Mouse (Mus musculus): ENCODE measurements at regions not wholly inside any gene's neighbourhood (a gene's known extent, or its start where the extent isn't known, plus 50 kb on each side); places are given as distances from the start of the nearest gene placed in this dataset.

DNA sequence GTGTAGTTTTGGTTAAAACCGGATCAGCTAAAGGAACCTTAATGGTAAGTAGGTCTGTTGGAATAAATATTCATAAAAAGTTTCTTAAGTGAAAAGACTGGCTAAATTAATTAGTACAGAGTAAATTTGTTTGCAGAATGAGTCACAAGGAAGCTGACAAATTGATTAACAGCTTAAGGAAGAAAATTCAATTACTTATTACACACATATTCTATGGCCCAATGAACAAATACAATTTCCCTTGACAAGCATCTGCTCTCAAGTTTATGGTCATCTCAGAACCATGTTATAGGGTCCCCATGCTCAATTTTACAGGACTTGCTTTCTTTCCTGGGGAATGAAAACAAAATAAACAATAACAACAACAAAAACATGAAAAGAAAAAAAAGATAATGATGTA, 231.4 kb upstream of the Frg1 start:
- WGBS (ENCODE audit: insufficient replicate concordance) = 72% methylated on average over 1 of the region's 1 CpGs
- ATAC-seq = no peak
- TF ChIP-seq CTCF (IDR thresholded peaks at IDR 0.05; ENCODE audit: low read depth) (no peak), EP300 (IDR thresholded peaks at IDR 0.05; ENCODE audit: low read depth) (no peak)

DNA sequence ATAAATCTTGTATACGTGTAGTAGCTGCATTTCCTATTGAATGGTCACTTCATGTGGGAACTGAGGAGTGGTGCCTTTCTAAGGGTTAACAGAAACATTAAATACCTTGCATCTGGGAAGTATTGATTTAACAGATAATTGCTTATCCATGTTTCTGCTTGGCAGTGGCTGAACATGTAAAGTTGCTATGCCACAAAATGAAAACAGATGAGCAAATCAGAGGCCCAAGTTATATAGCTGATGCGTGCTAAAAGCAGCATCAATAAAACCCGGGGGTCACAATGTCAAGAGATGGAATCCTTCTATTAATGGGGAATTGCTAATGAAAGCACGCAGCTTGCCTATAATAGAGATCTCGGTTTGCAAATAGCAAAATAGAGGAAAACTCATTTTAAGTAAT, 227.8 kb upstream of the Frg1 start:
- H3K27ac ChIP-seq (ENCODE audit: low read depth) = no peak overlapping the region
- H3K27me3 ChIP-seq (ENCODE audit: insufficient read depth, low read length) = no peaks in the 10 kb centered on the region
- H3K4me2 ChIP-seq (ENCODE audit: low read depth, low read length) = no peak overlapping the region
- no peak overlapping the region for H3K9ac ChIP-seq (replicated peaks)
- TF ChIP-seq EP300 (IDR thresholded peaks at IDR 0.05; ENCODE audit: low read depth) = no peak
- no peak for TF ChIP-seq CTCF (IDR thresholded peaks at IDR 0.05; ENCODE audit: low read depth)
- no peak overlapping the region for H3K4me3 ChIP-seq (ENCODE audit: low read depth, low read length)
- whole genome bisulfite sequencing (ENCODE audit: insufficient replicate concordance) = 73% methylated on average over 5 of the region's 5 CpGs
- no peaks in the 10 kb centered on the region for H3K9me3 ChIP-seq (ENCODE audit: low read length)
- no peaks in the 10 kb centered on the region for H3K36me3 ChIP-seq (replicated peaks; ENCODE audit: insufficient read depth, low read length)
- ATAC-seq (no peak), DNase-seq (no peak)
- H3K4me1 ChIP-seq (ENCODE audit: insufficient read depth) = no peaks in the 10 kb centered on the region

More for the DNA sequence above, 231.4 kb upstream of the Frg1 start:
- Histone ChIP-seq H3K4me1 (ENCODE audit: insufficient read depth) (no peaks in the 10 kb centered on the region), H3K4me2 (ENCODE audit: low read depth, low read length) (no peak overlapping the region), H3K36me3 (replicated peaks; ENCODE audit: insufficient read depth, low read length) (no peaks in the 10 kb centered on the region), H3K9me3 (ENCODE audit: low read length) (no peaks in the 10 kb centered on the region), H3K27ac (ENCODE audit: low read depth) (no peak overlapping the region), H3K27me3 (ENCODE audit: insufficient read depth, low read length) (no peaks in the 10 kb centered on the region), H3K4me3 (ENCODE audit: low read depth, low read length) (no peak overlapping the region), H3K9ac (replicated peaks) (no peak overlapping the region)
- no peak for DNase-seq

DNA sequence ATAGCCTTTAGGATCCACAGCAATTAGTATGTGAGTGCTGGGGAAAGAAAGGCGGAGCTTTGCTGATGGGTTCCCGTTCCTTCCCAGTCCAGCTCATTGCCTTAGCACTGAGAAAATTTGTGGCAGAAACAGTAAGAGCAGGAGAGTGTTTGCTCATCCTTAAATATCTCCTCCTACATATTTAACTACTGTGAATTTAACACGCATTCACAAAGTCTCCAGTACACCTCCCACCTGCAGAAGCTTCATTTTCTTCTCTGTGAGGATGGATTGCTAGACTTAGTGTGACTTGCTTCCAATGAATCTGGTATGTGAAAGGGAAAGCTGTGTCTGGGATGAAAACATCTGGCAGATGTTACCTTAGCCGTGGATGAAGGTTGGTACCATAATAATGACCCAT, 207.0 kb upstream of the Frg1 start:
- TF ChIP-seq EP300 (IDR thresholded peaks at IDR 0.05; ENCODE audit: low read depth) = no peak
- no peak for TF ChIP-seq CTCF (IDR thresholded peaks at IDR 0.05; ENCODE audit: low read depth)
- H3K27me3 ChIP-seq (ENCODE audit: insufficient read depth, low read length) = no peaks in the 10 kb centered on the region
- no peak overlapping the region for H3K9ac ChIP-seq (replicated peaks)

DNA sequence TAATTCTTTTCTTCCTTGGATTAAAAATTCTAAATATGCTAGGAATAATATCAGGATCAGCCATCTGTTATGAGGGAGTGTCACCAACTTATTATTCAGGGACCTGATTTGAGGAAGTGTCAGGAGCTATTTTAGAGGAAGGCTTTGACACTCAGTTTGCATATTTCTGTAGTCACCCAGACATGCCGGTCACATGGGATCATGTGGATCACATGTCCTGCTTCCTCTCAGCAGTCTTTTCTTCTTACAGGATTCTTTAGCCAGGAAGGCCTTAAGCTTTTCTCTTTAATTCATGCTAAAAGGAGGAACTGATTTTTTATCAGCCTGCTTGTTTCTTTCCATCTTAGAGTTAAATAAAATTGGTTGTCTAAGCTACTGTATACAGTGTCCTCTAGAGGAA, 183.4 kb upstream of the Frg1 start:
- DNase-seq (no peak), ATAC-seq (no peak)
- Histone ChIP-seq H3K27ac (ENCODE audit: low read depth) (no peak overlapping the region), H3K27me3 (ENCODE audit: insufficient read depth, low read length) (no peaks in the 10 kb centered on the region), H3K9ac (replicated peaks) (no peak overlapping the region), H3K36me3 (replicated peaks; ENCODE audit: insufficient read depth, low read length) (no peaks in the 10 kb centered on the region), H3K4me1 (ENCODE audit: insufficient read depth) (no peaks in the 10 kb centered on the region), H3K4me2 (ENCODE audit: low read depth, low read length) (no peak overlapping the region), H3K9me3 (ENCODE audit: low read length) (no peaks in the 10 kb centered on the region), H3K4me3 (ENCODE audit: low read depth, low read length) (no peak overlapping the region)
- TF ChIP-seq EP300 (IDR thresholded peaks at IDR 0.05; ENCODE audit: low read depth) = no peak
- TF ChIP-seq CTCF (IDR thresholded peaks at IDR 0.05; ENCODE audit: low read depth) = no peak
- 83% methylated on average over 1 of the region's 1 CpGs for WGBS (ENCODE audit: insufficient replicate concordance)

More for the DNA sequence above, 207.0 kb upstream of the Frg1 start:
- Histone ChIP-seq H3K4me1 (ENCODE audit: insufficient read depth) (no peaks in the 10 kb centered on the region), H3K36me3 (replicated peaks; ENCODE audit: insufficient read depth, low read length) (no peaks in the 10 kb centered on the region), H3K9me3 (ENCODE audit: low read length) (no peaks in the 10 kb centered on the region), H3K4me2 (ENCODE audit: low read depth, low read length) (no peak overlapping the region), H3K4me3 (ENCODE audit: low read depth, low read length) (no peak overlapping the region), H3K27ac (ENCODE audit: low read depth) (no peak overlapping the region)
- ATAC-seq (no peak), DNase-seq (no peak)
- WGBS (ENCODE audit: insufficient replicate concordance) = 74% methylated on average over 4 of the region's 4 CpGs

DNA sequence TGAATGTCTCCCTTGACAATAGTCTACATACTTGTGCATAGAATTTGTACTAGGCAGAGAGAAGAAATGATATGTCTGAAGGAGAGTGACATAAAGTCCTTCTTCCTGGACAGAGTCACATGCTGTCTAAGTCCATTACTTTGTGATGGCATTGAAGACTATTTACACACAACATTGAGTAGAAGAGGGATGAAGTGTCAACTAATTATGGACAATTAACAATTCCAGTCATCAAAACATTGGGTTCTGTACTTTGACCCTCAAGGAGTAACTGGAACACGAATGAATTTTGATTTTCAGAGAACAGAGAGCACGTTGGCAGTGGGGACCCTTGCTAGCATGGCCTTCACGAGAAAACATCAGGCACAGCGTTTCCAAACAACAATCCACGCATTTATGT, 177.6 kb upstream of the Frg1 start:
- TF ChIP-seq EP300 (IDR thresholded peaks at IDR 0.05; ENCODE audit: low read depth) (no peak), CTCF (IDR thresholded peaks at IDR 0.05; ENCODE audit: low read depth) (no peak)
- DNase-seq (no peak), ATAC-seq (no peak)
- no peaks in the 10 kb centered on the region for H3K27me3 ChIP-seq (ENCODE audit: insufficient read depth, low read length)
- no peaks in the 10 kb centered on the region for H3K9me3 ChIP-seq (ENCODE audit: low read length)
- H3K27ac ChIP-seq (ENCODE audit: low read depth) = no peak overlapping the region
- H3K4me1 ChIP-seq (ENCODE audit: insufficient read depth) = no peaks in the 10 kb centered on the region
- no peak overlapping the region for H3K4me3 ChIP-seq (ENCODE audit: low read depth, low read length)
- H3K36me3 ChIP-seq (replicated peaks; ENCODE audit: insufficient read depth, low read length) = no peaks in the 10 kb centered on the region
- no peak overlapping the region for H3K9ac ChIP-seq (replicated peaks)
- 59% methylated on average over 5 of the region's 5 CpGs for WGBS (ENCODE audit: insufficient replicate concordance)
- no peak overlapping the region for H3K4me2 ChIP-seq (ENCODE audit: low read depth, low read length)

DNA sequence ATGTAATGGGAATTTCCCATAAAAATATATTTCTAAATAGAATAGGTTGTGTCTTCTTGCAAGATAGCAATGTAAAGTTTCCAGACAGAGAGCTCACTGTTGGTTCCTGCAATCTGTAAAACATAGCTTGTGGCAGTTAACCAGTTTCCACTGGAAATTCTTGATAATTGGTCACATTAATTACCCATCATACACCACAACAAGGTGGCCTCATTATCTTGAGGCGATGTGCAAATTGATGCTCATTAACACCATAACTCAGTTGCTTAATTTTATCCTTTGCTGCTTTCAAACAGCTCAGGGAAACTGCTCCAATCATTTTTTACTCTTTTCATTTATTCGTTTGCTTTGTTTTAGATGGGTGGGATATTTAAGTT, 176.8 kb upstream of the Frg1 start:
- TF ChIP-seq CTCF (IDR thresholded peaks at IDR 0.05; ENCODE audit: low read depth) (no peak), EP300 (IDR thresholded peaks at IDR 0.05; ENCODE audit: low read depth) (no peak)
- H3K4me3 ChIP-seq (ENCODE audit: low read depth, low read length) = no peak overlapping the region
- DNase-seq (no peak), ATAC-seq (no peak)
- H3K27me3 ChIP-seq (ENCODE audit: insufficient read depth, low read length) = no peaks in the 10 kb centered on the region
- 57% methylated on average over 2 of the region's 2 CpGs for WGBS (ENCODE audit: insufficient replicate concordance)
- no peaks in the 10 kb centered on the region for H3K4me1 ChIP-seq (ENCODE audit: insufficient read depth)
- no peak overlapping the region for H3K9ac ChIP-seq (replicated peaks)
- no peaks in the 10 kb centered on the region for H3K9me3 ChIP-seq (ENCODE audit: low read length)
- no peak overlapping the region for H3K4me2 ChIP-seq (ENCODE audit: low read depth, low read length)
- H3K36me3 ChIP-seq (replicated peaks; ENCODE audit: insufficient read depth, low read length) = no peaks in the 10 kb centered on the region
- no peak overlapping the region for H3K27ac ChIP-seq (ENCODE audit: low read depth)

Measured in liver, postnatal 0 days (tissue).